Mouse (Mus musculus): Measurements from ENCODE around the gene Cdkn2aipnl.

GRCm38 (mm10) chr11:52011541-52011940 lies 44.1 kb downstream of the Cdkn2aipnl start:
- TF ChIP-seq POLR2A (IDR thresholded peaks at IDR 0.05; ENCODE audit: low read depth, low read length) (no peak), CTCF (IDR thresholded peaks at IDR 0.05; ENCODE audit: extremely low read depth, insufficient read depth, insufficient read length, insufficient replicate concordance) (no peak)

Measured in spleen, adult 2 months (tissue).